Mouse (Mus musculus): ENCODE results near the gene Gm14525.
"Not testable (repeated sequence)": the region's sequence is repeated elsewhere in the genome, so short reads cannot be mapped to it uniquely, and the experiment has no call there.

Gene Gm14525

GRCm38 (mm10) chrX:26702538-26702937 is at the start of gene Gm14525:
Gene Gm14525, minus strand, starts transcription at chrX:26702638.
- DNase-seq (ENCODE audit: low spot score in 2 of 2): not testable (repeated sequence)

Measured in left cerebral cortex, adult 9 months (tissue).